Mouse (Mus musculus) gastrocnemius, adult 2 months (tissue): ENCODE measurements around the gene Frmd5. TPM values are rescaled to one million over a fixed set of nuclear protein-coding genes. Genes with fewer than 3 reads are reported as not detected.
A peak's percentile ranks its signal among the peaks of the same experiment; 100 is the strongest.
"Not testable (repeated sequence)": the region's sequence is repeated elsewhere in the genome, so short reads cannot be mapped to it uniquely, and the experiment has no call there.

ENCODE experiments used
- DNase-seq: peaks from one replicate; pipeline ENCODE4 v3.0.0; 2022
- H3K27ac ChIP-seq: fragments of 200-600 bp; 2 replicates; pipeline ENCODE4 v1.8.1; 2022; ENCODE audit warnings: mild to moderate bottlenecking
- H3K4me3 ChIP-seq: fragments of 200-600 bp; 2 replicates; pipeline ENCODE4 v1.8.1; 2022; ENCODE audit warnings: mild to moderate bottlenecking, moderate library complexity
- CTCF ChIP-seq: fragments of 200-600 bp; IDR thresholded peaks from 2 replicates; pipeline ENCODE4 v1.8.1; 2022; ENCODE audit warnings: antibody characterized with exemption, mild to moderate bottlenecking, moderate library complexity
- intact Hi-C: fragments of 180-260 bp; cut with DNase I; formaldehyde crosslinking; loops from one replicate; pipeline ENCODE4 v1.15.1; 2025
- total RNA-seq, 2 experiments: library from RNA; stranded (reverse); gene quantifications; 2 replicates each; pipeline ENCODE4 v1.2.3; 2021

The Frmd5 gene
- total RNA-seq, 2 experiments from 2014 or later: 0.18 TPM; not detected in 1

- peak overlapping the region; percentile 93; the same call in 1 of the 2 replicates for H3K27ac ChIP-seq
- intact Hi-C loops: no loop called here
- no peak for DNase-seq
- no peak for TF ChIP-seq CTCF
- peak overlapping the region; percentile 77 for H3K4me3 ChIP-seq
These were observed 299.5 kb downstream of the Frmd5 start for GRCm38 (mm10) chr2:121507173-121507950.

- DNase-seq: peak; percentile 87
- Histone ChIP-seq H3K4me3 (peak within 1 kb of the TSS; percentile 77), H3K27ac (peak within 1 kb of the TSS; percentile 93)
- intact Hi-C loops: not testable (repeated sequence)
- TF ChIP-seq CTCF: peak; percentile 10; the same call in 1 of the 2 replicates
These were observed 300.7 kb downstream of the Frmd5 start, which contains the start of the genes Mfap1a and Wdr76 for GRCm38 (mm10) chr2:121505942-121506882. TSS of gene Mfap1a (minus strand) at chr2:121506665. TSS of gene Wdr76 (plus strand) at chr2:121506723.

- DNase-seq, H3K4me3 ChIP-seq, H3K27ac ChIP-seq, intact Hi-C loops: not testable (repeated sequence)
These were observed 305.3 kb downstream of the Frmd5 start for GRCm38 (mm10) chr2:121501550-121501949.

Other genes starting within 250 kb of the Frmd5 start
- 1 to 10 TPM; 7.4 to 9.9 TPM for gene Casc4, start 59.9 kb upstream of the Frmd5 start, total RNA-seq
- 1 to 10 TPM; 6.7 to 9.4 TPM for gene Ctdspl2, start 148.9 kb upstream of the Frmd5 start, total RNA-seq
- gene Mageb3, start 149.0 kb upstream of the Frmd5 start, total RNA-seq: not detected
- gene Eif3j1, start 221.5 kb upstream of the Frmd5 start, total RNA-seq: 10 to 100 TPM; 31.4 to 38.4 TPM